In the genomic region with DNA sequence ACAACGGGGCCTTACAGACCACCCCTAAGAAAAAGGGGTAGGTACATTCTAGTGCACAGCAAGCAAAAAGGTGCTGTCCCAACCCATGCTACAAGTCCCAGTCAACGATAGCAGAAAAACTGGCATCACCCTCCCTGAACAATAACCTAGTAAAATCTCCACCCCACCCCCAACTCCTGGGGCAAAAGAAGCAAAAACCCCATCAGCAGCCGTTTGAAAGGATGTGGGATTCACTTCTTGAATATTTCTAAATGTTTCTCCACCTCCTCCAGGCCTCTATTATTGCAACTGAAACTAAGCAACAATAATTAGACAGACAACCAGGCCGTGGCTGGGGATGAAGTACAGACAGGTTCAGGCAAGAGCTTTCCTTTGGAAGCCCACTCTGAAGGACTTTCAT, we compare ENCODE assay signal across 10 mouse cellular contexts. TPM values are rescaled to one million over a fixed set of nuclear protein-coding genes. Genes with fewer than 3 reads are reported as not detected.
DNase-seq lines count a peak whose midpoint lies in the region; ATAC-seq and TF ChIP-seq lines count a peak whose summit lies in the region.
"Had no signal": no experiment of that assay in that cellular context is flagged by ENCODE, and none has a peak within 500 bp of the region (broad histone marks: within the 10 kb centered on the region; RNA-seq: fewer than 3 reads in every experiment).

No protein-coding gene starts in this region.

- no peak for TF ChIP-seq CTCF in stomach, postnatal 0 days (IDR thresholded peaks at IDR 0.05; ENCODE audit: low read depth)

- no peak for ATAC-seq in heart, embryonic 16.5 days (replicated peaks; ENCODE audit: extremely low read depth, insufficient read depth, low FRiP score)
- no peak for ATAC-seq in stomach, embryonic 16.5 days (ENCODE audit: insufficient read depth, low FRiP score)
- ATAC-seq in stomach, postnatal 0 days (ENCODE audit: low FRiP score, low TSS enrichment), result no peak
- no peak for ATAC-seq in embryonic facial prominence, embryonic 13.5 days (ENCODE audit: insufficient number of reproducible peaks, insufficient read depth, low FRiP score, low TSS enrichment, low read depth)
- ATAC-seq: midbrain, embryonic 15.5 days had no signal

- H3K27me3 ChIP-seq in heart, embryonic 16.5 days (ENCODE audit: control insufficient read depth, insufficient read depth, low read length), result no peaks in the 10 kb centered on the region
- no peaks in the 10 kb centered on the region for H3K27me3 ChIP-seq in stomach, embryonic 16.5 days (ENCODE audit: control insufficient read depth, insufficient read depth, low read length)
- H3K27me3 ChIP-seq in stomach, postnatal 0 days (ENCODE audit: control insufficient read depth, insufficient read depth, low read length), result no peaks in the 10 kb centered on the region
- no peaks in the 10 kb centered on the region for H3K27me3 ChIP-seq in embryonic facial prominence, embryonic 13.5 days
- H3K27me3 ChIP-seq: intestine, embryonic 15.5 days; midbrain, embryonic 15.5 days had no signal

- DNase-seq in heart, postnatal 14 days, result no peak
- DNase-seq in stomach, postnatal 0 days (ENCODE audit: low spot score), result no peak
- DNase-seq in naive thymus-derived CD4-positive, alpha-beta T cell, adult 2 months (ENCODE audit: low read depth), result peak; percentile 56
- DNase-seq in cerebellum, adult 11 months, result no peak
- DNase-seq: lung, postnatal 14 days had no signal

- WGBS in heart, embryonic 16.5 days, result 52% methylated on average over 4 of the region's 4 CpGs
- 61% methylated on average over 4 of the region's 4 CpGs for WGBS in stomach, embryonic 16.5 days
- 56% methylated on average over 4 of the region's 4 CpGs for WGBS in stomach, postnatal 0 days
- WGBS in embryonic facial prominence, embryonic 13.5 days, result 37% methylated on average over 4 of the region's 4 CpGs

- H3K36me3 ChIP-seq in heart, embryonic 16.5 days (ENCODE audit: control insufficient read depth, insufficient read depth), result no peaks in the 10 kb centered on the region
- no peaks in the 10 kb centered on the region for H3K36me3 ChIP-seq in stomach, embryonic 16.5 days (ENCODE audit: control insufficient read depth, insufficient read depth, low read length)
- H3K36me3 ChIP-seq in stomach, postnatal 0 days (ENCODE audit: control insufficient read depth, insufficient read depth, low read length), result no peaks in the 10 kb centered on the region
- H3K36me3 ChIP-seq in embryonic facial prominence, embryonic 13.5 days, result no peaks in the 10 kb centered on the region
- H3K36me3 ChIP-seq: intestine, embryonic 15.5 days; midbrain, embryonic 15.5 days had no signal

- H3K4me2 ChIP-seq in heart, embryonic 16.5 days (ENCODE audit: low read depth, low read length), result no peak overlapping the region
- no peak overlapping the region for H3K4me2 ChIP-seq in stomach, embryonic 16.5 days (ENCODE audit: low read depth, low read length)
- H3K4me2 ChIP-seq in stomach, postnatal 0 days (replicated peaks; ENCODE audit: low read depth), result no peak overlapping the region
- peak overlapping the region; percentile 53 for H3K4me2 ChIP-seq in embryonic facial prominence, embryonic 13.5 days
- H3K4me2 ChIP-seq: intestine, embryonic 15.5 days; midbrain, embryonic 15.5 days had no signal

- no peaks in the 10 kb centered on the region for H3K9me3 ChIP-seq in heart, embryonic 16.5 days (replicated peaks; ENCODE audit: control insufficient read depth, low read length)
- no peaks in the 10 kb centered on the region for H3K9me3 ChIP-seq in stomach, embryonic 16.5 days (replicated peaks; ENCODE audit: control insufficient read depth, low read length)
- no peaks in the 10 kb centered on the region for H3K9me3 ChIP-seq in stomach, postnatal 0 days (ENCODE audit: control insufficient read depth, low read length)
- H3K9me3 ChIP-seq in embryonic facial prominence, embryonic 13.5 days, result no peaks in the 10 kb centered on the region
- H3K9me3 ChIP-seq: intestine, embryonic 15.5 days; midbrain, embryonic 15.5 days had no signal

- peak overlapping the region; percentile 55; the same call in 1 of the 2 replicates for H3K27ac ChIP-seq in heart, embryonic 16.5 days (ENCODE audit: low read length)
- peak overlapping the region; percentile 31; the same call in 1 of the 2 replicates for H3K27ac ChIP-seq in stomach, embryonic 16.5 days (ENCODE audit: low read length)
- H3K27ac ChIP-seq in stomach, postnatal 0 days (replicated peaks), result no peak overlapping the region
- peak overlapping the region; percentile 92 for H3K27ac ChIP-seq in embryonic facial prominence, embryonic 13.5 days
- H3K27ac ChIP-seq: midbrain, embryonic 15.5 days had no signal

- peaks cover 48% of the 10 kb centered on the region for H3K4me1 ChIP-seq in heart, embryonic 16.5 days (ENCODE audit: control insufficient read depth, insufficient read depth, low read length)
- H3K4me1 ChIP-seq in stomach, embryonic 16.5 days (ENCODE audit: control insufficient read depth, insufficient read depth, low read length), result peaks cover 40% of the 10 kb centered on the region
- H3K4me1 ChIP-seq in stomach, postnatal 0 days (replicated peaks; ENCODE audit: control insufficient read depth, insufficient read depth), result peaks cover 7% of the 10 kb centered on the region
- peaks cover 64% of the 10 kb centered on the region for H3K4me1 ChIP-seq in embryonic facial prominence, embryonic 13.5 days

- intact Hi-C loops in heart, postnatal 14 days (cut with DNase I), result no loop called here

- TF ChIP-seq EP300 in stomach, postnatal 0 days (optimal IDR thresholded peaks at IDR 0.05), result no peak

- no peak overlapping the region for H3K9ac ChIP-seq in heart, embryonic 16.5 days (ENCODE audit: low read length)
- no peak overlapping the region for H3K9ac ChIP-seq in stomach, embryonic 16.5 days (ENCODE audit: low read length)
- H3K9ac ChIP-seq in stomach, postnatal 0 days (ENCODE audit: low read length), result no peak overlapping the region
- H3K9ac ChIP-seq in embryonic facial prominence, embryonic 13.5 days, result 0 out of 2 replicates have a peak overlapping the region, but pooled peaks have one; percentile 56
- H3K9ac ChIP-seq: intestine, embryonic 15.5 days; midbrain, embryonic 15.5 days had no signal

- no peak overlapping the region for H3K4me3 ChIP-seq in heart, embryonic 16.5 days (ENCODE audit: low read length)
- no peak overlapping the region for H3K4me3 ChIP-seq in stomach, embryonic 16.5 days (replicated peaks; ENCODE audit: low read length)
- no peak overlapping the region for H3K4me3 ChIP-seq in stomach, postnatal 0 days (ENCODE audit: low read depth, low read length)
- no peak overlapping the region for H3K4me3 ChIP-seq in embryonic facial prominence, embryonic 13.5 days
- H3K4me3 ChIP-seq: intestine, embryonic 15.5 days; midbrain, embryonic 15.5 days had no signal

RNA-seq across cellular contexts. Expression of gene Cyth1, which starts 8.0 kb away (rescaled TPM):
- 22.2 and 24.0 TPM in 2 replicates for polyA plus RNA-seq in heart, embryonic 16.5 days (2015; fragmentation: Nextera tagmentation; extraction: Ambion mirVana)
- total RNA-seq in heart, postnatal 14 days (2021), result 10 to 100 TPM; 56.4 to 60.9 TPM
- polyA plus RNA-seq in stomach, embryonic 16.5 days (2015; fragmentation: Nextera tagmentation; extraction: Ambion mirVana), result 10.6 and 12.2 TPM in 2 replicates
- polyA plus RNA-seq in stomach, postnatal 0 days (2015; fragmentation: Nextera tagmentation; extraction: Ambion mirVana), result 13.1 and 13.3 TPM in 2 replicates
- 15.8 and 16.1 TPM in 2 replicates for polyA plus RNA-seq in embryonic facial prominence, embryonic 13.5 days (2015; fragmentation: Nextera tagmentation; extraction: Ambion mirVana)

RNA-seq across cellular contexts. Expression of gene Usp36, which starts 49.7 kb away (rescaled TPM):
- 13.5 and 14.2 TPM in 2 replicates for polyA plus RNA-seq in heart, embryonic 16.5 days (2015; fragmentation: Nextera tagmentation; extraction: Ambion mirVana)
- 10 to 100 TPM; 14.4 to 15.6 TPM for total RNA-seq in heart, postnatal 14 days (2021)
- 18.0 and 18.2 TPM in 2 replicates for polyA plus RNA-seq in stomach, embryonic 16.5 days (2015; fragmentation: Nextera tagmentation; extraction: Ambion mirVana)
- polyA plus RNA-seq in stomach, postnatal 0 days (2015; fragmentation: Nextera tagmentation; extraction: Ambion mirVana), result 8.1 and 8.9 TPM in 2 replicates
- polyA plus RNA-seq in embryonic facial prominence, embryonic 13.5 days (2015; fragmentation: Nextera tagmentation; extraction: Ambion mirVana), result 22.8 and 24.0 TPM in 2 replicates
